Mouse (Mus musculus) MEL (cell line): ENCODE measurements around the gene Fyn.

Experiments
- CTCF ChIP-seq, 3 experiments: IDR thresholded peaks in 2 of 3; conservative IDR thresholded peaks in 1 of 3; 2 replicates each; pipeline ENCODE4 v1.5.1; 2011 to 2012; ENCODE audit warnings: low read length in 3 of 3, low read depth in 2 of 3, mild to moderate bottlenecking in 2 of 3, improper control_type of control experiment in 1 of 3, inconsistent platforms in 1 of 3, mixed read lengths in 1 of 3, moderate library complexity in 1 of 3; ENCODE audit not compliant: control insufficient read depth in 1 of 3, insufficient read depth in 1 of 3, poor library complexity in 1 of 3, severe bottlenecking in 1 of 3
- USF1 ChIP-seq: IDR thresholded peaks from 2 replicates; pipeline ENCODE4 v1.6.1; 2014; ENCODE audit warnings: low read depth, mild to moderate bottlenecking, inconsistent platforms, low read length, improper control_type of control experiment, moderate library complexity

- no peak for TF ChIP-seq CTCF (IDR thresholded peaks at IDR 0.05 in 2 of 3, conservative IDR thresholded peaks at IDR 0.05 in 1 of 3; ENCODE audit: control insufficient read depth in 1 of 3, insufficient read depth in 1 of 3, low read depth in 2 of 3, low read length in 3 of 3, poor library complexity in 1 of 3, severe bottlenecking in 1 of 3)
- TF ChIP-seq USF1, result no peak
These were observed 862 bp downstream of the Fyn start for GRCm38 (mm10) chr10:39369502-39369931.
